Mouse (Mus musculus) hematopoietic stem cell, adult 5-6 weeks (primary cell): Measurements from ENCODE around the gene Bcl2a1a. TPM values are rescaled to one million over a fixed set of nuclear protein-coding genes. Genes with fewer than 3 reads are reported as not detected.
"Not testable (repeated sequence)": the region's sequence is repeated elsewhere in the genome, so short reads cannot be mapped to it uniquely, and the experiment has no call there.

Experiments used
- ATAC-seq, 2 experiments: fragments of 125-278 bp in 1 of 2; replicated peaks in 1 of 2; 2 replicates each; pipeline ENCODE4 v1.8.0; 2016 to 2017; ENCODE audit warnings: inconsistent platforms in 2 of 2, mild to moderate bottlenecking in 2 of 2, moderate number of reproducible peaks in 2 of 2, low read depth in 1 of 2, moderate TSS enrichment in 1 of 2; ENCODE audit not compliant: low FRiP score in 2 of 2, poor library complexity in 2 of 2, severe bottlenecking in 2 of 2, insufficient read depth in 1 of 2, low TSS enrichment in 1 of 2
- total RNA-seq: library from RNA; stranded (forward); fragments of 172-1452, 232-1000 nt; gene quantifications from 2 replicates; pipeline ENCODE4 v1.2.3, GENCODE M21; 2017

Gene Bcl2a1a
- total RNA-seq: not detected in 2 replicates

DNA sequence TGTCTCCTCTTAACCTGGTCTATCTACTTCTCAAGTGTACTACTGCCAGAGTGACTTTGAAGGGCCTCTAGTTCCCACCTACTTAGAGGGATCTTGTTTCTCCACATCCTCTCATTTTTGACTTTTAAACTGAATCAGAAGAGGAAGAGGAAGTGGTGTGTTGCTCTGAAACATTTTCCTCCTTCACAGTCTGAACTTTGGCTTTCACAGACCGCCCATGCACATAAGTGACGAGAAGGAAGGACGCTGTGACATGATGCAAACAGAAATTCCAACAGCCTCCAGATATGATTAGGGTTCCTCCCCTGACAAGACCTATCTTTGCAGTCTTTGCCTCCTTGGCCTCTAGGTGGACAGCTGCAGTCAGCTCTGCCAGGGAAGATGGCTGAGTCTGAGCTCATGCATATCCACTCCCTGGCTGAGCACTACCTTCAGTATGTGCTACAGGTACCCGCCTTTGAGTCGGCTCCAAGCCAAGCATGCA is at the start of gene Bcl2a1a:
Bcl2a1a (plus strand) TSS at position 231 of the 484 bp plus-strand sequence.
- peak; percentile 65 to 77; a peak in 3 of 4 replicates for ATAC-seq

DNA sequence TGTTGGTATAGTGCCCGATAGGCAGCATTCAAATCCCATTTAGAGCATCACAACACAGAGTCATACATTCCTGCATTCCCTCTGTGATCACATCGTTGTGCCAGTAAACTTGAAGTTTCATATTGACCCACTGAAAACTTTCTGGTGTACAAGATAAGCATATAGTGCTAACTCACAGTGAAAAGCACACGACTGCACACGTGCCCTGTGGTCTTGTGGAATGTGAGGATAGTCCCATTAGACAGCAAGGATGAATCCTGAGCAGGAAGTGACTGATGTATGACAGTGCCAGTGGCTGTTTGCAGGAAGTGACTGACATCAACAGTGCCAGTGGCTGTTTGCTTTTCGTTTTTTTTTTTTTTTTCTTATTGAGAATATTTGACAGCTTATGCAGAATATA is 40.1 kb upstream of the Bcl2a1a start:
- not testable (repeated sequence) for ATAC-seq

DNA sequence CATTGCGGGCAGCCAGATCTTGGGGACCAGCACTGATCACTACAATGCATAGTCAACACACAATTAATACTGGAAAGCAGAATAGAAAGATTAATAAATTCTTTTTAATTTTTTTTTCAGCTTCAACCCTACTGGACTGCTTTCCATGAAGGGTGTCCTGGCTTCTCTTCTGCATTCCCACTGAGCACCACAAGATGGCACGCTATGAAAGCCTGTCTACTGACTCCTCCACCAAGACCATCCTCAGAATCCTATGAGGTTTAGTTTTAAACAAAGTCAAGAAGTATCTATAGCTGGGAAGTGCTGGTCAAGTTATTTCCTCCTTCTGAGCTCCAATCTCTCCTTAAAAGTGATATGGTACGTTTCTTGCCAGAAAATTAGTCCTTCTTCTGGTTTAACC is 18.4 kb upstream of the Bcl2a1a start:
- peak; percentile 53 to 71; a peak in 3 of 4 replicates for ATAC-seq

DNA sequence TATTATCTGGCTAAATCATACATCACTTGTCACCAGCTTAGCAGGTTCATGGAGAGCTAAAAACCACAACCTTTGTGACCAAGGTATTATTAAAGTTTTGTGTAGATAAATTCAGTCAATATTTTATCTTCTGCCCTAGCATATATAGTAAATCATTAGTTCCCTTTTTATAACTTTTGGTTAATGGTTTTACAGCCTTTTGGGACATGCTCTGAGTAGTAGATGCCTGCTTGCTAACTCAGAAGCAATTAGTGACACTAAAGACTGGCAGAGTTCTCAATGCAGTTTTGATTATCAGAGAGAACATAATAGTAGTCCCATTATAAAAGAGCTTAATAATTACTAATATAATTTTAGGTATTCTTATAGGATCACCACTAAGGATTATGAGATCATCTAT is 5.2 kb upstream of the Bcl2a1a start:
- not testable (repeated sequence) for ATAC-seq

DNA sequence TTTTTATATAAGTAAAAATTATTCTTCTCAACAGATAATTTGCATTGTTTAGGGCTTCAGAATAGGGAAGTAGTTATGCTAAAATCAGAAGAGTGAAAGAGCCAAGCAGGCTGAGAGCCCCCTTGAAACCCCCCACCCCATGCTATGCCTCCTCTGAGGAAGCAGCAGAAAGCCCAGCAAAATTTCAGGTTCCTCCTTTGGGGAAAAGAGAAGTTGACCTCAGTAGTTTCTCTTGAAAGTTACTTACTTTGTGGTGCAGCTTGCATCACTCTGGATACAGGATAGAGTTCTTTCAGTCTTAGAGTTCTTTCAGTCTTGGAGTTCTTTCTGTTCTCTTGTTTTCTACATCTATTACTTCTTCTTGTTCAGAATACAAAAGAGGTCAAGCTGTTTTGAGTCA is 3.5 kb upstream of the Bcl2a1a start:
- peak; percentile 48 to 66; a peak in 3 of 4 replicates for ATAC-seq

DNA sequence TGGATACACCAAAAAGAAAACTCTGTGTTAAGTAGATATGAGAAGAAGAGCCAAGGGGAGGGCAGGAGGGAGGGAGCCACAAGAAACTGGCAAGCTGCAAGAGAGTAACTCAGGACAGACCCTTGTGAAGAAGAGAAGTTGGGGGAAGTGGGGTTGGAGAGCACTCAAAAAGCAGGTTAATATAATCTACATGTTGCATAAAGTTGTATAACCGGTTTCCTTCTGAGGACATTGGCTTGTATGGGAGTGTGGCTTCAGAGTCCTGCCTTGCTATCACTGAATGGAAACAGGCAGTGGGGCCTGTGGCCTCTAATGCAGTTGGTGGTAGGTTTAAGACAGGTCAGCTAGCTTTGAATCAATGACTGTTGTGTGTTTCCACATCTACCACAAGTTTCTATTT is 1.5 kb upstream of the Bcl2a1a start:
- 0 out of 4 replicates have a peak, but pooled peaks of 1 of the 2 experiments have one; percentile 9 for ATAC-seq

DNA sequence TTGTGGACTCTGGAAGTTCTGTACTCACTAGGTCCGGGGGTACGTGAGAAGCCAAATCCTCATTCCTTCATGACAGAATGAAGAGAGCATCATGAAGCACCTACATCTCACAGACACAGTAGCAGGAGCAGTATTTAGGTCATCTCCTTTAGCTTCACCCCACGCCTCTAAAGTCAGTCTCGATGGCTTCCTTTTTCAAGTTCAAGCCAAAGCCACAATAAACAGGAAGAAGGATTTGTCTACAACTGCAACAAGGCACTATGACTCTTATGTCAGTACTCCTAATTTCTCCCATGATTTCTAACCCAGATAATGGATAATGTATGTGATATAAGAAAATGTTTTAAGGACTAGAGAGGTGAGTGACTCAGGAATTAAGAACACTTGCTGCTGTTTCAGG is 665 bp upstream of the Bcl2a1a start:
- ATAC-seq: peak; percentile 47; a peak in 2 of 4 replicates

DNA sequence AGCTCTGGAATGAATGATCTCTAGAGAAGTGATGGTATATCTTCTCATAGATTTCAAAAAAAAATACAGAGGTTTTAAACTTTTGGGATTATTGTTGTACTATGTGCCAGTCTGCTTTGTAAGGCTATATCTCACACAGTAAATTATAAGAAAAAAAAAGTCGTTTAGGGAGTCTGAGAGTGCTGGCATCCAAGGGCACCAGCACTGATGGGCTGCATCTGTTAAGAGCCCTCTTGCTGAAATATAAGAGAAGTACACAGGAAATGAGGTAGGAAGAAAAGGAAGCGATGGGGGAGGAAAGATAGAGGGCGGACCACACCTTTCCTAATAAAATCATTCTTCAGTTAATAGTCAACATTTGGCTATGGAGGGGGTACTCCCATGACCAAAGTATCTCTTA is 2.2 kb downstream of the Bcl2a1a start:
- no peak for ATAC-seq

DNA sequence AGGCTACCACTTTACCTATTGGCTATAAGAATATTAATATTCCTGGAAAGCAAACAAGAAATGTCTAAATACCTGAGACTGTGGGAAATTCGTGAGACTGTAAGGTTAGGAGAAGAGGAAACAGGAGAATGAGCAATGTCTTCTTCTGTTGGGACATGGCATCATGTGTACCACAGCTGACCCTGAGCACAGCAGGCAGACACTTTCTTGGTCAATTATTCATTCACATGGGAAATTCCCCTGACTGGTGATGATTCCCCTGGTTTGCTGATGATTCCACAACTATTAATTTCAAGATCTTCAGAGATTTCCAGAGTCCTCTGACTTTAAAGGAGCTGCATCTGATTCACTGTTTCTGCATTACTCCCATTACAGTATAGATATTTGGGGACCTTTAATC is 3.3 kb downstream of the Bcl2a1a start:
- not testable (repeated sequence) for ATAC-seq

DNA sequence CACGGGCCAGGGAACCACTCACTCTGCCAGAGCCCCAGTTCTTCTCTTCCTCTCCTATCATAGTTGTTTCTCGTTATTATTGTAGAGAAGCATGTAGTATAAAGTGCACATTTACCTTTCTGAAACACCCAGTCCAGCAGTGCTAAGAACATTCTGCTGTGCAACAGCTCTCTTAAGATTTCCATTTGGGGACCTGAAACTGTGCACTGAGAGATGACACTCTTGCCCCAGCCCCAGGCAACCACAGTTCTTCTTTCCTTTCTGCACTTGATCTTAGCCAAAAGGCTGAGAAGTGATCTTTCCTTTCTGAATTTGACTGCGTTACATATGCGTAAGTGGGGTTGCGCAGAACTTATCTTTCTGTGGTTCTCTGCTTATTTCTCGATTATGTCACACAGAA is 9.8 kb downstream of the Bcl2a1a start:
- not testable (repeated sequence) for ATAC-seq

DNA sequence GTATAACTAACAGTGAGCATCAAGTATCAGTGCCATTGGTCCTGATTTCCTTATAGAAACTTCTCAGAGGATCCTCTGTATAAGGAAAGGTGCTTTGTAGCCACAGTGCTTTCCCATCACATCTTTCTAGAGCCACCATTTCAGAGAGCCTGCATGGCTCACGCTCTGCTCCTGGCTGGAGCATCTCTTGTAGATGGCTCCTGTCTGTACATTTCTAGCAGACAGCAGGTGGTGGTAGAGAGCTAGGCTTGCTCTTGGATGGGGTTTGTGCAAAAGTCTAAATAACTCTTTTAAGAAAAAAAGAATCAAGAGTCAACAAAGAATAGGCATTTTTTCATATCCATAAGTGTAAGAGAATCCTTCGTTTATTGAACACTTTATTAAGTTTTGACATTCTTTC is 12.8 kb downstream of the Bcl2a1a start:
- peak; percentile 51 to 62; a peak in 2 of 4 replicates for ATAC-seq

DNA sequence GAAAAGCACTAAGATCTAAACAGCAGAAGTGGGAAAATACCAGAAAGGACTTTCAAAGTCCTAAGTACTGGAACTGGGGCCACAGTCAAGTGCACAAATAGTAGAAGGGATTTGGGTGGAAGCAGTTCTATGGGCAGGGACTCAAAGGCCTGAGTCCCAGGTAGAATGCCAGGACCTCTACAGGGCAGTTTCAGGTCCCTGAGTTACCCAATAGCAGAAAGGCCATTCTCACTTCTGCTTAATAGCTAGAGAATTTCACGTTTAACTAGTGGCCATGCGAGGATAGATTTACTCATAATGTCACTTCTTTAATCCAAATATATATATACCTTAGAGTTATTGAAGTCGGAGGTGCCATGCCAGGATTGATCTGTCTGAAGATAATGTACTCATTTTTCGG is 20.2 kb downstream of the Bcl2a1a start:
- ATAC-seq: not testable (repeated sequence)

DNA sequence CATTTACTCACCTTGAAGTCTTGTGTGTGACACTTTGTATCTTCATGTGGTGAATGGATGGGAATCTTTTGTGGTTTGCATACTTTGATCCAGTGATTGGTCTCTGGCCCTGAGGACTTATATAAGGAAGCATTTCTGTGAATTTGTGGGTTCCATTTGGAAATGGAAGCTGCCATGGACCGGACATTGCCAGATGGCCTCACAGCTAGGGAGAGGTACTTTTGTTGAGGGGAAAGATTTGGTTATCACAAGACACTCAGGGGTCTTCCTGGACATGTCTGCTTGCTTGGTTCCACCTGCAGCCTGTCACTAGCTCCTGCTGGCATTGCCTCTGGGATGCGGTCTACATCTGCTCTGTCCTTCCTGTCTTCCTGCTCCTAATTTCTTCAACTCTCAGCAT is 23.1 kb downstream of the Bcl2a1a start:
- not testable (repeated sequence) for ATAC-seq

DNA sequence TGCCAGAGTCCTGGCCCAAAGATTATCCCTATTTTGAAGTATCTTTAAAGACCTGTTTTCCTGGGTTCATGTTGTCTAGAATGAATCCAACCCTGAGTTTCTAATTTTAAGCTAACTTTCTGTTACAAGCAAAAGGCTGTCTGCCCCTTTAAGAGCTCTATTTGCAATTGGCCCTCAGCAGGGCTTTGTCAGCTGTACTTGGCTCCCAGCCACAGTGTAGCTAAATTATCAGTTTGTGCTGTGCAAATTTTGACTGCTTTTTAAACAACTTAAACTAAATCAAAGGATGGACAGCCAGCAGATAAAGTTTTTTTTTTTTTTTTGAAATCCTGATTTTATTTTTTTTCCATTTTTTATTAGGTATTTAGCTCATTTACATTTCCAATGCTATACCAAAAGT is 44.8 kb downstream of the Bcl2a1a start:
- ATAC-seq: not testable (repeated sequence)

Other genes starting within 250 kb of the Bcl2a1a start
- 21.6 and 51.3 TPM in 2 replicates for gene Mthfsl, start 236.6 kb upstream of the Bcl2a1a start, total RNA-seq
- 1.4 and 2.8 TPM in 2 replicates for gene Bcl2a1d, start 225.0 kb upstream of the Bcl2a1a start, total RNA-seq
- not detected in 2 replicates for gene Trim43c, start 117.7 kb upstream of the Bcl2a1a start, total RNA-seq
- not detected in 2 replicates for gene Trim43b, start 135.9 kb downstream of the Bcl2a1a start, total RNA-seq
- gene Bcl2a1b, start 242.3 kb downstream of the Bcl2a1a start, total RNA-seq: 1.4 and 2.4 TPM in 2 replicates
- gene Gm29094, start 242.5 kb downstream of the Bcl2a1a start, total RNA-seq: not detected in 2 replicates